Mouse (Mus musculus) heart, postnatal 25 days (tissue): ENCODE data around the gene Siah1b. TPM values are rescaled to one million over a fixed set of nuclear protein-coding genes. Genes with fewer than 3 reads are reported as not detected.

Experiments used
- DNase-seq: peaks from one replicate; pipeline ENCODE4 v3.0.0; 2022; ENCODE audit warnings: low spot score
- intact Hi-C: fragments of 180-260 bp; cut with DNase I; formaldehyde crosslinking; loops from one replicate; pipeline ENCODE4 v1.15.1; 2025
- total RNA-seq, 2 experiments: library from RNA; stranded (reverse); gene quantifications; 2 replicates each; pipeline ENCODE4 v1.2.3; 2021

The Siah1b gene
- 1 to 10 TPM; 3.7 to 4.4 TPM for total RNA-seq

GRCm38 (mm10) chrX:164076040-164076775, at the start of gene Siah1b:
TSS of gene Siah1b (minus strand) at chrX:164076493.
- intact Hi-C loops = no loop called here
- DNase-seq = peak; percentile 86

DNA sequence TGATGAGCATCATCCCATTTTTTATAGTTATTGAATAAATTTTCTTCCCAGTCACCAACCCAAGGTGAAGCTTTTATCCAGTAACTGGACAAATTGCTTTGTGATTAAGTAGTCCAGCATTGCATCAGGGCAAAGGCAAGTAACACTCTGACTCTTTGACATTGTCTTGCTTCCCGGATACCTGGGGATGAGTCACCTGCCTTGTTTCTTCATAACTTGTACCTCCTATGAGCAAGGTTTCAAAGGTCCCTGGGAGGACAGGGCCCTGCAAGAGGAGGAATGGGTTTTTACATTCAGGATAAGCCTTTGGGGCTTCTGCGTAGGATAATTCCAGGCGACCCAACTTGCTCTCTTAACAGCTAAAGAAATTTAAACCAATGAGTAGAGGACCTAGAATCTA, 47.6 kb upstream of the Siah1b start:
- intact Hi-C loops = no loop called here
- no peak for DNase-seq

GRCm38 (mm10) chrX:164113744-164114143, 37.5 kb upstream of the Siah1b start:
- DNase-seq = no peak
- intact Hi-C loops = no loop called here

GRCm38 (mm10) chrX:164111146-164111545, 34.9 kb upstream of the Siah1b start:
- intact Hi-C loops = no loop called here
- no peak for DNase-seq

DNA sequence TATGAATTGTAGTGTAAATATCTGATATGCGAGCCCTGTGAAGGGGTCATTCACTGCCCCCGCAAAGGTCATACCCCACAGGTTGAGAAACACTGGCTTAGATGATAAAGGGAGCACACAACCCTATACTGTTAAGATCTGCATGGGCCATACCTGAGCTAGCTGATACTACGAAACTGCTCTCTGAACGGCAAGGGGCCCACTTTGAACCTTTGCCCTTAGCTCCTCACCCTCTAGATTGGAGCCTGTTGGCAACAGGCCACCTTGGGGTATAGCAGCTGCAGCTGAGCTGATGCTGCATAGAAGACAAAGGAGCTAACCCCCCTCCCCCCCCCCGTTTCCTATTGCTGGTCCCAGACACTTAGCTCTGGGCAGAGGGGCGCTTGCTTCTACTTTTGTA, 26.4 kb upstream of the Siah1b start:
- DNase-seq = no peak
- intact Hi-C loops = loop anchor here (2.0 kb wide), 1 partner anchor 76 kb away; no protein-coding TSS in a partner anchor

GRCm38 (mm10) chrX:164102198-164102597, 25.9 kb upstream of the Siah1b start:
- no peak for DNase-seq
- intact Hi-C loops = loop anchor here (2.0 kb wide), 1 partner anchor 77 kb away; no protein-coding TSS in a partner anchor

GRCm38 (mm10) chrX:164101483-164101882, 25.2 kb upstream of the Siah1b start:
- intact Hi-C loops = no loop called here
- DNase-seq = no peak

GRCm38 (mm10) chrX:164095838-164096237, 19.5 kb upstream of the Siah1b start:
- intact Hi-C loops = no loop called here
- no peak for DNase-seq

GRCm38 (mm10) chrX:164093435-164093834, 17.1 kb upstream of the Siah1b start:
- no peak for DNase-seq
- intact Hi-C loops = no loop called here

- DNase-seq = no peak
- intact Hi-C loops = no loop called here
Observed at GRCm38 (mm10) chrX:164092300-164093169, 16.2 kb upstream of the Siah1b start.

- intact Hi-C loops = loop anchor here (10.0 kb wide), 1 partner anchor 335 kb away; no protein-coding TSS in a partner anchor
- no peak for DNase-seq
Observed at GRCm38 (mm10) chrX:164089916-164090315, 13.6 kb upstream of the Siah1b start.

DNA sequence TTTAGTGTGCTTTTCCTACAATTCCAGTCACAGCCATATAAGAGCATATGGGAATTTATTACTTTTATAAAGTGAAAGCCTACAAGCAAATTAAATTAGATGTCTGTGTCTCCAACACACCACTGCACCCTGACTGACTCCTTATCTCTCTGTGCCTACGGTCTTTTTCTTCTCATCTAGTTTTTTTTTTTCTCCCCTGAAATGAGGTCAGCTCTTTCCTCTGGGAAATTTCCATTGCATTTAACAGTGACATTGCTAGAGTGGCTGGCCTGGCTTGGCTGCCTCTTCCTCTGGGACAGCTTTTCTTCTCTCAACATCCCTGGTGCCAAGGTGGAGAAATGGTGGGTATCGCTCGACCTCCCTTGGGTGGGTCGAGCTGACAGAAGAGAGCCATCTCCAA, 12.3 kb upstream of the Siah1b start, which contains the start of gene Cltrn:
Cltrn (plus strand) TSS at position 249 of the 400 bp plus-strand sequence.
- intact Hi-C loops = loop anchor here (10.0 kb wide), 1 partner anchor 336 kb away; no protein-coding TSS in a partner anchor
- no peak for DNase-seq

DNA sequence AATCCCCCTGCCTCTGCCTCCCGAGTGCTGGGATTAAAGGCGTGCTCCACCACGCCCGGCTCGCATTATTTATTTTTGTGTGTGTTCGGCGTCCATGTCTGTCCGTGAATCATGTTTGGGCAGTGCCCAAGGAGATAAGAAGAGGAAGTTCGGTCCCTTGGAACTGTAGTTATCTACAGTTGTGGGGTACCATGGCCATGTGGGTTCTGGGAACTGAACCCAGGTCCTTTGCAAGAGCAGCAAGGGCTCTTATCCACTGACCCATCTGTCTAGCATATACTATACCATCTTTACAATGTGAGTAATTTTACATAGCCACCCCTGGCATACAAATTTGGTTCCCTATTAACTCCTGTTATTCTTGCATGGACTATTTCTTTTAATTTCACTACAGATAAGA, 5.7 kb upstream of the Siah1b start:
- intact Hi-C loops = loop anchor here (10.0 kb wide), 1 partner anchor 343 kb away; no protein-coding TSS in a partner anchor
- no peak for DNase-seq

DNA sequence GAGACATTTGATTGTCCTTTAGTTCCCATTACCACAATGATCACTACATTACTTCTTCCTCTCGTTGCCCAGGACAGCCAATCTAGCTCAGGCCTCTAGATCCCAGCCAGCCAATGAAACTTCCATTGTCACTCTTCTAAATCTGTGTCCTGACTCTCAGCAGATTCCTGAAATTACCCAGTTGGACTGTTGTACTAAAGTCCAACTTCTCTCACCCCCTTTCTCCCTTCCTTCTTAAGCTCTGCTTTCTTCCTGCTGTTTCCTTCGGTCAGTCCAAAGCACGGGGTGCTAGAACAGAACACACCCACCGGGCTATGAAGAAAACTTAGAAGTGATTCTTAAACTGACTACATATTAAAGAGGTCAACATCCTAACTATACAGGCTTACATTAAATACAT, 7.3 kb downstream of the Siah1b start:
- DNase-seq = no peak
- intact Hi-C loops = loop anchor here (5.0 to 10.0 kb wide), 4 partner anchors 114 to 1154 kb away; partner anchors contain the start of gene Zrsr2

- peak; percentile 7 for DNase-seq
- intact Hi-C loops = loop anchor here (5.0 to 10.0 kb wide), 4 partner anchors 111 to 1151 kb away; partner anchors contain the start of gene Zrsr2
Observed at GRCm38 (mm10) chrX:164066185-164066584, 10.1 kb downstream of the Siah1b start.

DNA sequence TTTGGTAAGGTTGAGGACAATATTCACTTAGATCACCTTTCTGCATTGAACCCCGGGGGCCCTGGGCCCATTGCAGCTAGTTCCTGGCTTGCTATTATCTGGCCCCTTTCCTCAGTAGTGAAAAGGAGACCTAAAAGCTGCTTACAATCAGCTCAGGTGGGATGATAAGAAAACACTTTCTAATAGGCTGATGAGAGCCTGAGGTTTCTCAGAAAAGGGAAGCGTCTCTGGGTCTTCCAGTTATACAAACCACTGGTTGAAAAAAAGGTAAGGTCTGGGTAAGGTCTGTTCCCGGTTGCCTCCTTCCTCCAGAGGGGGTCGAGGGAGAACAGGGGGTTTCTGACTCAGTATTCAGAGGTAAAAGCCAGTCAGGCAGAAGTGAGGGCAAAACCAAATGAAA, 17.2 kb downstream of the Siah1b start:
- intact Hi-C loops = no loop called here

GRCm38 (mm10) chrX:164058523-164058922, 17.8 kb downstream of the Siah1b start:
- DNase-seq = no peak
- intact Hi-C loops = no loop called here

More for the DNA sequence above, 17.2 kb downstream of the Siah1b start:
- no peak for DNase-seq

- DNase-seq = no peak
- intact Hi-C loops = no loop called here
Observed at GRCm38 (mm10) chrX:164055726-164056125, 20.6 kb downstream of the Siah1b start.

DNA sequence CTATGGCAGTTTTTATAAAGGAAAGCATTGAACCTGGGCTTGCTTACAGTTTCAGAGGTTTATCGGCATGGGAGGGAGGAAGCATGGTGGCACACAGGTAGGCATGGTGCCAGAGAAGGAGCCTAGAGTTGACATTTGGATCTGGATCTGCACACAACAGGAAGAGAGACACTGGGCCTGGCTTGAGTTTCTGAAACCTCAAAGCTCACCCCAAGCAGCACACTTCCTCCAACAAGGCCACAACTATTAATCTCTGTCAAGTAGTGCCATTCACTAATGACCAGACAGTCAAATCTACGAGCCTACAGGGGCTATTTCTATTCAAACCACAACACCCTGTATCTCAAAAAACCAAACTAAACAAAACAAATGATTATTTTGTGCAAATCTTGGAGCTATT, 29.6 kb downstream of the Siah1b start:
- intact Hi-C loops = loop anchor here (1.0 kb wide), 1 partner anchor 8 kb away; no protein-coding TSS in a partner anchor
- DNase-seq = no peak

- intact Hi-C loops = no loop called here
- DNase-seq = no peak
Observed at GRCm38 (mm10) chrX:164042069-164042468, 34.2 kb downstream of the Siah1b start.
